Mouse (Mus musculus) lung, adult 2 months (tissue): ENCODE measurements around the gene Csf2. TPM values are rescaled to one million over a fixed set of nuclear protein-coding genes. Genes with fewer than 3 reads are reported as not detected.

Source experiments
- DNase-seq: peaks from one replicate; pipeline ENCODE4 v3.0.0; 2022
- H3K4me1 ChIP-seq: fragments of 200-500 bp; 2 replicates; pipeline ENCODE4 v1.6.1; 2011; ENCODE audit warnings: low read length; ENCODE audit not compliant: control insufficient read depth, insufficient read depth
- H3K4me3 ChIP-seq: fragments of 200-500 bp; replicated peaks from 2 replicates; pipeline ENCODE3; 2011; ENCODE audit warnings: low read depth, mild to moderate bottlenecking, control low read depth, low read length; ENCODE audit errors: extremely low read depth
- CTCF ChIP-seq: fragments of 200-500 bp; IDR thresholded peaks from 2 replicates; pipeline ENCODE4 v1.5.1; 2011; ENCODE audit warnings: mild to moderate bottlenecking, low read length, control low read depth; ENCODE audit not compliant: insufficient read depth
- POLR2A ChIP-seq: fragments of 200-500 bp; IDR thresholded peaks from 2 replicates; pipeline ENCODE4 v1.6.1; 2011; ENCODE audit warnings: low read depth, mild to moderate bottlenecking, control low read depth, low read length, borderline replicate concordance; ENCODE audit errors: extremely low read depth
- WGBS: fragments of 180-500 bp; shearing (Covaris S2); methylation state at CpG from one replicate; pipeline ENCODE4 v1.1.7; 2018; 5-methylcytosine and 5-hydroxymethylcytosine counted together
- polyA plus RNA-seq: library from polyadenylated mRNA; depleted of rRNA; stranded (reverse); fragments of >200 nt; gene quantifications from 2 replicates; pipeline ENCODE4 v1.2.3, GENCODE M21; 2012; rRNA removed

Gene Csf2
- polyA plus RNA-seq, 1 experiment, result 2.5 TPM

DNA sequence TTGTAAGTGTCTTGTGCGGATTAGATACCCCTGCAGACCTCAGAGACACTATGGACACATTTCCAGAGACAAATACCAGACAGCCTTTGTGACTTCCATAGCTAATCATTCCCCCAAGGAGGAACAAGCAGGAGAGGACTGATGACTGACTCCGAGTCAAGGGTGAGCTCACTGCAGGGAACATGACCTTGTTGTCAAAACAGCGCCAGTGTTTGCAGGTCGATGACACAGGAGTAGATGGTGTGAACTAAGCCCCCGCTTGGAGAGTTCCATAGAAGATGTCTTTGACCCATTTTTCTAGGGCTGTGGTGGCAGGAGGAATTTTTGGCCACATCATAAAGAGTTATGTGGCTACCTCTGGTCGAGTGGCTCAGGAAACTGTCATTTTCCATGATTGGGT is 33.4 kb downstream of the Csf2 start:
- TF ChIP-seq POLR2A (no peak), CTCF (no peak)
- no peak for DNase-seq
- Histone ChIP-seq H3K4me3 (no peak overlapping the region), H3K4me1 (peaks cover 6% of the 10 kb centered on the region)
- 80% methylated on average over 6 of the region's 6 CpGs for WGBS

GRCm38 (mm10) chr11:54214499-54215443 is 34.7 kb downstream of the Csf2 start:
- peak; percentile 35 for DNase-seq
- Histone ChIP-seq H3K4me1 (peaks cover 6% of the 10 kb centered on the region), H3K4me3 (no peak overlapping the region)
- TF ChIP-seq POLR2A (no peak), CTCF (no peak)
- 39% methylated on average over 9 of the region's 9 CpGs for whole genome bisulfite sequencing

GRCm38 (mm10) chr11:54213631-54214030 is 35.8 kb downstream of the Csf2 start:
- Histone ChIP-seq H3K4me1 (peaks cover 6% of the 10 kb centered on the region), H3K4me3 (no peak overlapping the region)
- WGBS, result 88% methylated on average over 5 of the region's 5 CpGs
- DNase-seq, result no peak
- no peak for TF ChIP-seq CTCF
- TF ChIP-seq POLR2A, result no peak

DNA sequence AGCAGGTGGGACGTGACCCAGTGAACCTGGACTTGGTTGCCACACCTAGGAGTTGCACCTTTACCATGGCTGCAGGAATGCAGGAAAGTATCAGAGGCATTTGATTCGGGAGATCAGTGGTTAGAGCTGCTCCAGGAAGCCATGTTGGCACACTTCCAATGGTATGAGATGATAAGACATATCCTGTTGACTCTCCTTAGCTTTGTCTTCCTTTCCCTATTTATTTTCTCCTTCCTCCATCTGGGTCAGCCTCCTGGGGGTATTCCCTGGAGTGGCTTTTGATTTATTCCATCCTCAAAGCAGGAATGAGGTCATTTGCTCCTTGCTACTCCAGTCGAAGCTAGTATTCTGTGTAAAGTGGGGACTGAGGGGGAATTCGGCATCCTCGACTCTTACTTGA is 42.5 kb downstream of the Csf2 start:
- WGBS, result 45% methylated on average over 5 of the region's 5 CpGs
- H3K4me3 ChIP-seq, result no peak overlapping the region
- no peak for DNase-seq
- peaks cover 8% of the 10 kb centered on the region for H3K4me1 ChIP-seq
- TF ChIP-seq POLR2A (no peak), CTCF (no peak)

- Histone ChIP-seq H3K4me3 (no peak overlapping the region), H3K4me1 (peaks cover 8% of the 10 kb centered on the region)
- no peak for DNase-seq
- TF ChIP-seq POLR2A (no peak), CTCF (no peak)
- 77% methylated on average over 6 of the region's 6 CpGs for WGBS
These were observed 44.1 kb downstream of the Csf2 start for GRCm38 (mm10) chr11:54205366-54205765.

GRCm38 (mm10) chr11:54204781-54205180 is 44.7 kb downstream of the Csf2 start:
- 93% methylated on average over 2 of the region's 2 CpGs for WGBS
- no peak for DNase-seq
- TF ChIP-seq POLR2A (no peak), CTCF (no peak)
- Histone ChIP-seq H3K4me3 (no peak overlapping the region), H3K4me1 (peaks cover 8% of the 10 kb centered on the region)

DNA sequence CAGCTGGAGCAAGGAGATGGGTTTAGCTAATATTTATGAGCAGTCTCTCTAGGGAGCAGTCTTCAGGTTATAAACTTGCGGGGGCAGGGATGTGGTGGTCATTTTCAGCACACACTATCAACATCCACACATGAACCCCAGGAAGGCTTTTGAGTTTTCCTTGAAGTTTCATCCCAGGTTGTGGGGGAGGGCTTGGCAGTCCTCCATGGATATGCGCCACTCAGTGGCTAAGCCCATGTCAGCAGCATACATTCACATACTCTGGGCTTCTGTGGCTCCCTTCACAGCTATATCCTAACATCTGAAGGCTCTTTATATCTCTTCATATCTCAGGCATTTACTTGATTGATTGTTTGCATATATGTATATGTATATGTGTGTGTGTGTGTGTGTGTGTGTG is 46.3 kb downstream of the Csf2 start:
- H3K4me1 ChIP-seq, result peaks cover 8% of the 10 kb centered on the region
- WGBS, result 64% methylated on average over 2 of the region's 2 CpGs
- DNase-seq, result no peak
- TF ChIP-seq POLR2A (no peak), CTCF (peak; percentile 38)
- H3K4me3 ChIP-seq, result no peak overlapping the region

GRCm38 (mm10) chr11:54201881-54202685 is 47.4 kb downstream of the Csf2 start:
- no peak for DNase-seq
- WGBS, result 76% methylated on average over 3 of the region's 3 CpGs
- H3K4me3 ChIP-seq, result no peak overlapping the region
- no peak for TF ChIP-seq CTCF
- no peak for TF ChIP-seq POLR2A
- peaks cover 4% of the 10 kb centered on the region for H3K4me1 ChIP-seq

GRCm38 (mm10) chr11:54201287-54201773 is 48.1 kb downstream of the Csf2 start:
- no peak overlapping the region for H3K4me3 ChIP-seq
- H3K4me1 ChIP-seq, result no peaks in the 10 kb centered on the region
- no peak for DNase-seq
- TF ChIP-seq CTCF, result no peak
- no peak for TF ChIP-seq POLR2A
- 63% methylated on average over 5 of the region's 5 CpGs for WGBS

Other genes starting within 250 kb of the Csf2 start
- gene Slc22a4, start 221.6 kb downstream of the Csf2 start, polyA plus RNA-seq, result 1.3 and 1.4 TPM in 2 replicates
- gene Pdlim4, start 180.7 kb downstream of the Csf2 start, polyA plus RNA-seq, result 22.9 and 25.6 TPM in 2 replicates
- 25.9 and 30.0 TPM in 2 replicates for gene P4ha2, start 149.6 kb downstream of the Csf2 start, polyA plus RNA-seq
- gene Il3, start 17.6 kb upstream of the Csf2 start, polyA plus RNA-seq, result not detected in 2 replicates
- 0.17 and 0.50 TPM in 2 replicates for gene Acsl6, start 54.1 kb upstream of the Csf2 start, polyA plus RNA-seq
- not detected in 2 replicates for gene Meikin, start 121.0 kb upstream of the Csf2 start, polyA plus RNA-seq
- 2.2 and 3.9 TPM in 2 replicates for gene Fnip1, start 188.5 kb upstream of the Csf2 start, polyA plus RNA-seq